Mouse (Mus musculus): ENCODE results near the gene Dusp16. TPM values are rescaled to one million over a fixed set of nuclear protein-coding genes. Genes with fewer than 3 reads are reported as not detected.

Dusp16 gene
- polyA plus RNA-seq, 1 experiment from 2014 or later = 5.2 TPM

DNA sequence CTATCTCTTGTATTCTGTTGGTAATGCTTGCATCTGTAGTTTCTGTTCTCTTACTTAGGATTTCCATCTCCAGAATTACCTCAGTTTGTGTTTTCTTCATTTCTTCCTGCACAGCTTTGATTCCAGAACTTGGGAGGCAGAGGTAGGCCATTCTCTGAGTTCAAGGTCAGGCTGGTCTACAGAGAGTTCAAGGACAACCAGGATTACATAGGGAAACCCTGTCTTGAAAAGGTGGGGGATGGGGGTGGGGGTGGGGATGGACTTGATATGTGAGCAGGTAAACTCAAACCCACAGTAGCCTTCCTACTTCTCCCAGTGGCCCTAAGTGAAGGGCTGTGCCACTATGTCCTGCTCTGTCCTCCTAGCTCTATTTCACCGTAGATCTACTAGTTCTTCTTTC lies 20.6 kb upstream of the Dusp16 start:
- 85% methylated on average over 1 of the region's 1 CpGs for WGBS
- H3K27ac ChIP-seq (replicated peaks) = no peak overlapping the region
- H3K36me3 ChIP-seq = no peaks in the 10 kb centered on the region
- H3K9me3 ChIP-seq (replicated peaks) = no peaks in the 10 kb centered on the region
- H3K27me3 ChIP-seq (replicated peaks) = no peaks in the 10 kb centered on the region
- H3K4me1 ChIP-seq = no peaks in the 10 kb centered on the region
- ATAC-seq (ENCODE audit: low FRiP score) = no peak
- no peak overlapping the region for H3K9ac ChIP-seq (replicated peaks)
- no peak overlapping the region for H3K4me3 ChIP-seq (replicated peaks)
- no peak overlapping the region for H3K4me2 ChIP-seq

DNA sequence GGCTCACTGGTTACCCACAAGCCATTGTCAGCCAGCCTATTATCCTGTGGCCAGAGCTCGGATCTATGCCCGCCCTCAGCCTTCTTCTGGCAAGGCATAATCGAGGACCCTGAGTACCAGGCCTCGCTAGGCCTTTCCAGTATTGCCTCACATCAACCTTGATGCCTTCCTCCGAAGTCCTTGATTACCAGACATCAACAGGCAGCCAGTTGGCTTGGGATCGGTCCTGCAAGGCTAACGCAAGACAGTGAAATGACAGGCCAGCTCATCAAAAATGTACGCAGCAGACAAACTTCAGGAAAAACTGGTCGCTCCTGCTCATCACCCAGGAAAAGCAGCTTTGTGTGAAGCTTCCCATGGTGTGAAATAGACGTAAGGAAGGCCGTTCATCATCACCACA lies 15.4 kb upstream of the Dusp16 start:
- H3K4me2 ChIP-seq = no peak overlapping the region
- no peak overlapping the region for H3K27ac ChIP-seq (replicated peaks)
- H3K27me3 ChIP-seq (replicated peaks) = no peaks in the 10 kb centered on the region
- no peak for ATAC-seq (ENCODE audit: low FRiP score)
- H3K9ac ChIP-seq (replicated peaks) = no peak overlapping the region
- no peaks in the 10 kb centered on the region for H3K9me3 ChIP-seq (replicated peaks)
- WGBS = 89% methylated on average over 11 of the region's 11 CpGs
- H3K4me3 ChIP-seq (replicated peaks) = no peak overlapping the region
- H3K4me1 ChIP-seq = no peaks in the 10 kb centered on the region
- H3K36me3 ChIP-seq = no peaks in the 10 kb centered on the region

DNA sequence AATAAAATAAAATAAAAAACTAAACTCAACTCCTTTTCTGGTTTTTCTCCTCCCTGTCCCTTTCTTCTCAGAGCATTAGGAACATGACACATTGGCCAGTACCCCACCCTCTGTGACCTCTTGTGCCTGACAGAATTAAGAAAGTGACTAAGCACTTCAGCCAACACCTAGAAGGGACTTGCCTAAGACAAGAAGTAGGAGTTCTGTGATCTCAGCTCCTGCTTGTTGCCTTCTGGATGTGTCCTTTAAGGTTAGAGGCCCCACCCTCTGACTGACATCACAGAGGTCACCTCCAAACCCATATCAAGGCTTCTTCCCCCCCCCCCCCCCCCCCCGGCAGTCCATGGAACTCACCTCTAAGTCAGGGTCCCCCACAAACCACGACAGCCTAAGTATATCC lies 14.7 kb upstream of the Dusp16 start:
- no peak for ATAC-seq (ENCODE audit: low FRiP score)
- H3K9me3 ChIP-seq (replicated peaks) = no peaks in the 10 kb centered on the region
- no peak overlapping the region for H3K4me3 ChIP-seq (replicated peaks)
- no peak overlapping the region for H3K4me2 ChIP-seq
- 69% methylated on average over 1 of the region's 2 CpGs for WGBS
- no peaks in the 10 kb centered on the region for H3K4me1 ChIP-seq
- no peaks in the 10 kb centered on the region for H3K27me3 ChIP-seq (replicated peaks)
- H3K36me3 ChIP-seq = no peaks in the 10 kb centered on the region
- H3K27ac ChIP-seq (replicated peaks) = no peak overlapping the region
- no peak overlapping the region for H3K9ac ChIP-seq (replicated peaks)

DNA sequence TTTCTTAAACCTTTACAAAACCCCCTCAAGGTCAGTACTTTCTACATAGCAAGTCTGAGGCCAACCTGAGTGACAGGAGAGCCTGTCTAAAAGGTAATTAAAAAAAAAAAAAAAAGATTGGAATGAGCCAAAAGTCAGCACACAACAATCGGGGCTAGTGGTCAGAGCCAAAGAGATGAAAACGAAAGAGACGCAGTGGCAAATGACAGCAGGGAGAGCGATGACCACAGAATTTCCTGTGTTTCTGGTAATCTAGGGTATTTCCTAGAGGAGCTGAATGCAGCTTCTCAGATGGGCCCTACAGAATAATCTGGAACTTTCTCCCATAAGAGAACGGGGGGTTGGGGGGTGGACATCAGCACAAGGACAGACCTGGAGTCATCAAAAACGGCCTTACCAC lies 13.7 kb upstream of the Dusp16 start:
- WGBS = 89% methylated on average over 6 of the region's 6 CpGs

DNA sequence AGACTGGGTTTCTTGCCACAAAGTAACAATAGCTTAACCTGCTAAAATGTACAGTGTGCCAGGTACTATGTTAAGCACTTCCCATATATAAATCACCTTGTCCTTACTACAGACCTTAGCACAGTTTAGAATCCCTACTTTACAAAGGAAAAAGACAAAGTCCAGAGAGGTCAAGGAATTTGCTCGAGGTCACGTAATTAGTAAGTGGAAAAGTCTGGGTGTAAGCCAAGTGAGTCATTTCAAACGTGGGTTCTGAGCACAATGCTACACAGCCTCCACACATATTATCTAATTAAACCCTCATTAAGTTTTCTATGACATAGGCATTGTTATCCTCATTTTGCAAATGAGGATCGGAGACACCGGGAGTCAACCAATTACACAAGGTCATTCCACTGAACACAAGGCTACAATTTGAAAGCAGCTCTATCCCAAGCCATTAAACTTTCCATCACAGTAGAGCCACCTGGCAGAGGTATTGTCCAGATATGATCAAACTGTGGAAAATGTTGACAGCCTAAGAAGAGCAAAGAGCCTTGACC lies 12.4 kb upstream of the Dusp16 start:
- Histone ChIP-seq H3K4me2 (no peak overlapping the region), H3K4me1 (no peaks in the 10 kb centered on the region), H3K9ac (replicated peaks) (no peak overlapping the region), H3K36me3 (no peaks in the 10 kb centered on the region), H3K27ac (replicated peaks) (no peak overlapping the region), H3K9me3 (replicated peaks) (no peaks in the 10 kb centered on the region), H3K4me3 (replicated peaks) (no peak overlapping the region), H3K27me3 (replicated peaks) (no peaks in the 10 kb centered on the region)
- WGBS = 72% methylated on average over 5 of the region's 5 CpGs
- ATAC-seq (ENCODE audit: low FRiP score) = no peak

More for the DNA sequence above, 13.7 kb upstream of the Dusp16 start:
- Histone ChIP-seq H3K4me3 (replicated peaks) (no peak overlapping the region), H3K27me3 (replicated peaks) (no peaks in the 10 kb centered on the region), H3K36me3 (no peaks in the 10 kb centered on the region), H3K9me3 (replicated peaks) (no peaks in the 10 kb centered on the region), H3K27ac (replicated peaks) (no peak overlapping the region), H3K4me1 (no peaks in the 10 kb centered on the region), H3K4me2 (no peak overlapping the region), H3K9ac (replicated peaks) (no peak overlapping the region)
- no peak for ATAC-seq (ENCODE audit: low FRiP score)

DNA sequence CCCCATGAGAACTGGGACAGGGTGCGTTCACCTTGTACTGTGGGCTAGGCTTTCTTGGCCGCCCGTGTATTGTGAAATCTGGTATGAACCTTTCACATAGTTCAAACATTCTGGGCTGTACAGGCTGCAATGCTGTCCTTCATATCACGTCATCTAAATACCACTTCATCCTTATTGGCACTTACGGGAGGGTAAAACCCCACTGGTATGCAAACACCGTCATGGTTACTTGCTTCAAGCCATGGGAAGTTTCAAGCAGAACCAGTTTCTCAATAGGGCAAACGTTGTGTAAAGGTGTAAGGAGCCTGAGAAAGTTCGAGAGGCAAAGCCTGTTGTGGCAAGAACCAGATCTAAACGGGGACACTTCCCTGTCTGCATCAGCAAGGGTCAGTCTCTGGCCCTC lies 10.2 kb upstream of the Dusp16 start:
- WGBS = 90% methylated on average over 9 of the region's 9 CpGs

DNA sequence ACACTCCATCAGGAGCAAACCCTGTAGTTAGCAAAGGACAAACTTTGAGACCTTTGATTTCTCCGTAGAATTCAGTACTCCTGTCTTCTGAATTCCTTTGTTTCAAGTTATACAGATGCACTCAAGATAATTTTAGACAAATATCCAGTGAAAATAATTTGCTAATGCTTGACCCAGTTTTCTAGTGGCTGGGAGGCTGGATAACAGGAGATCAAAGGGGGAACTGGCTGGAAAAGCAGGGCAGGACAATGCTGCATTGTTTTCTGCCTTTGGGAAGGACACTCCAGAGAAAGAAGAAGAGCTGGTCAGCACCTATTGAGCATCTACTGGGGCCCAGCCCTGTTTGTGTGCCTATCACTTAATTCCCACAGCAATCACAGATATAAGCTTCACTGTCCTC lies 9.1 kb upstream of the Dusp16 start:
- Histone ChIP-seq H3K9me3 (replicated peaks) (no peaks in the 10 kb centered on the region), H3K4me2 (no peak overlapping the region), H3K27ac (replicated peaks) (no peak overlapping the region), H3K9ac (replicated peaks) (no peak overlapping the region), H3K4me1 (no peaks in the 10 kb centered on the region), H3K36me3 (no peaks in the 10 kb centered on the region), H3K27me3 (replicated peaks) (no peaks in the 10 kb centered on the region), H3K4me3 (replicated peaks) (no peak overlapping the region)
- ATAC-seq (ENCODE audit: low FRiP score) = no peak
- WGBS = 68% methylated on average over 1 of the region's 1 CpGs

More for the DNA sequence above, 10.2 kb upstream of the Dusp16 start:
- Histone ChIP-seq H3K4me2 (no peak overlapping the region), H3K9me3 (replicated peaks) (no peaks in the 10 kb centered on the region), H3K27me3 (replicated peaks) (no peaks in the 10 kb centered on the region), H3K4me1 (no peaks in the 10 kb centered on the region), H3K9ac (replicated peaks) (no peak overlapping the region), H3K4me3 (replicated peaks) (no peak overlapping the region), H3K27ac (replicated peaks) (no peak overlapping the region), H3K36me3 (no peaks in the 10 kb centered on the region)
- no peak for ATAC-seq (ENCODE audit: low FRiP score)

DNA sequence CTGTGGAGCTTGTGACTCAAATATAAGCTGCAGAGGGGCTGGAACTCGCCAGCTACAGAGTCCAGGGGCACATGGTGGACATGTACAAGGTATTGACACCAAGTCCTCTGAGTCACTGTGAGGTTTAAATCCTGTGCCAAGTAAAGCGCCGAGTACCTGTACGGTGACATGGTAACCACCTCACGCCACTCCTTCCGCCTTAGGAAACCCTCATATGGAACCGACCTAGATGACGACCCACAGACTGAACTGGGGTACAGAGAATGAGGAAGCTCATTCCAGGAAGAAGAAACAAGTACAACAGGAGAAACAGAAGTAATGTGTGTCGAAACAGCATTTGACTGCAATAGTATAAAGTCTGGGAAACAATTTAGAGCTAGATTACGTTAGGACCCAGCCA lies 3.9 kb upstream of the Dusp16 start:
- no peak overlapping the region for H3K27ac ChIP-seq (replicated peaks)
- H3K27me3 ChIP-seq (replicated peaks) = 0 out of 2 replicates have a peak, but pooled peaks cover 4% of the 10 kb centered on the region
- no peaks in the 10 kb centered on the region for H3K9me3 ChIP-seq (replicated peaks)
- H3K4me2 ChIP-seq = no peak overlapping the region
- no peaks in the 10 kb centered on the region for H3K36me3 ChIP-seq
- peaks cover 15% of the 10 kb centered on the region for H3K4me1 ChIP-seq
- no peak overlapping the region for H3K9ac ChIP-seq (replicated peaks)
- no peak overlapping the region for H3K4me3 ChIP-seq (replicated peaks)
- ATAC-seq (ENCODE audit: low FRiP score) = no peak
- 90% methylated on average over 10 of the region's 10 CpGs for WGBS

DNA sequence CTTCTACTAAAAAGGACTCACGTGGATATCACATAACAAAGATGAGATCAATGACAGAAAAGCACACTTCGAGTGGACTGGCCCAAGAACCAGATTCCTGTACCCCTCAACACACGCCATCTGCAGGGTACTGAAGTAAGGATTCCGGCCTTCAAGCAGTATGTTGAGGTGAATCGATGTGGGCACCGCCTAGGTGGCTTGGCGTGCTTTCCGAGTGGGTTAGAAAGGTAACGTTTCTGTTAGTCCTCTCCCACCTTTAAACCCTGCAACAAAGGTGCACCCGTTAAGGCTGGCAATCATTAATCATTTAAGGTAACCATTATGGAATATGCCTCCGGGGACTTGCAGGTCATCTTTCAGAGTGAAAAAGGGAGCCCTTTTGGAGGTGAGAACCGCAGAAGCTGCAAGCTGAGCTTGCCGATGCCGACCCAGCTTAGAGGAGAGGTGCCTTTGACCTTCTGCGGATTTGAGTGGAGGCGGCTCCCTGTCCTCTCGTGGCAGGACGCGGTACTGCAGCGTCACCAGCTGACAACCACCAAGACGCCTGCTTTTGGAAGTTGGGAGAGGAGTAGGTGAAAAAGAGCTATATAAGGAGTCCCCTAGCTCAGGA lies 1.6 kb upstream of the Dusp16 start:
- Histone ChIP-seq H3K27me3 (replicated peaks) (0 out of 2 replicates have a peak, but pooled peaks cover 4% of the 10 kb centered on the region), H3K9ac (replicated peaks) (0 out of 2 replicates have a peak overlapping the region, but pooled peaks have one; percentile 10), H3K4me1 (peaks cover 18% of the 10 kb centered on the region), H3K9me3 (replicated peaks) (no peaks in the 10 kb centered on the region), H3K27ac (replicated peaks) (no peak overlapping the region), H3K36me3 (no peaks in the 10 kb centered on the region), H3K4me3 (replicated peaks) (peak overlapping the region; percentile 22; the same call in 1 of the 2 replicates), H3K4me2 (peak overlapping the region; percentile 52)
- no peak for ATAC-seq (ENCODE audit: low FRiP score)
- WGBS = 15% methylated on average over 21 of the region's 21 CpGs

DNA sequence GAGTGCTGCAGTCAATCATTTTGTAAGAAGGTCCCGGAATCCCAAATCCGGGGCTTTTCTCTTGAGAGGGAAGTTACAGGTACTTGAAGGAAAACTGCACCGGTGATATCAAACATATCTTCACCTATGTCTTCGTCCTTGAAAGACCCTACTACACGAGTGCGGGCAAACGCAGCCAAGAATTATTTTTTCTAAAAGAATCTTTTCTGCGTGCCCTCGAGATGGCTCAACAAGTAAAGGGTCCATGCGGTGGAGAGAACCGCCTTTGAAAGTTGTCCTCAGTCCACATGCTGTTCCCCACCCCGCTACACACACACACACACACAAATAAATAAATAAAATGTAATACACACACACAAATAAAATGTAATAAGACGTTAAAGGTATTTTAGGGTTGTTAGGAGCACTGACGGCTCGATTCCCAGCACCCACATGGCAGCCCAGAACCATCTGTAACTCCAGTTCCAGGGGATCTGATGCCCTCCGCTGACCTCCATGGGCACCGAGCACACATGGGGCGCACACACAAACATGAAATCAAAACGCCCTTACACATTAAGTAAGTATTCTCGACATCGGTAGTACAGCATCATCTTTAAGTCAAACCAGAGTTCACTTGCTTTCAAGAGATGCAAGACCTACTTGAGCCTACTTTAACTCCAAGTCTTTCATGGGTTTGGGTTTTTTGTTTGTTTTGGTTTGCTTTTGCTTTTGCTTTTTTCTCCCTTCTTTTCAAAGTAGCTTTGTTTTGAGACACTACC lies 801 bp upstream of the Dusp16 start:
- no peaks in the 10 kb centered on the region for H3K36me3 ChIP-seq
- peak overlapping the region; percentile 69 for H3K9ac ChIP-seq (replicated peaks)
- H3K27me3 ChIP-seq (replicated peaks) = 0 out of 2 replicates have a peak, but pooled peaks cover 4% of the 10 kb centered on the region
- H3K27ac ChIP-seq (replicated peaks) = 0 out of 2 replicates have a peak overlapping the region, but pooled peaks have one; percentile 45
- H3K4me2 ChIP-seq = peak overlapping the region; percentile 92
- no peaks in the 10 kb centered on the region for H3K9me3 ChIP-seq (replicated peaks)
- H3K4me3 ChIP-seq (replicated peaks) = peak overlapping the region; percentile 64
- 48% methylated on average over 21 of the region's 21 CpGs for WGBS
- ATAC-seq (ENCODE audit: low FRiP score) = peak; percentile 18; the same call in 1 of the 2 replicates
- H3K4me1 ChIP-seq = peaks cover 18% of the 10 kb centered on the region

DNA sequence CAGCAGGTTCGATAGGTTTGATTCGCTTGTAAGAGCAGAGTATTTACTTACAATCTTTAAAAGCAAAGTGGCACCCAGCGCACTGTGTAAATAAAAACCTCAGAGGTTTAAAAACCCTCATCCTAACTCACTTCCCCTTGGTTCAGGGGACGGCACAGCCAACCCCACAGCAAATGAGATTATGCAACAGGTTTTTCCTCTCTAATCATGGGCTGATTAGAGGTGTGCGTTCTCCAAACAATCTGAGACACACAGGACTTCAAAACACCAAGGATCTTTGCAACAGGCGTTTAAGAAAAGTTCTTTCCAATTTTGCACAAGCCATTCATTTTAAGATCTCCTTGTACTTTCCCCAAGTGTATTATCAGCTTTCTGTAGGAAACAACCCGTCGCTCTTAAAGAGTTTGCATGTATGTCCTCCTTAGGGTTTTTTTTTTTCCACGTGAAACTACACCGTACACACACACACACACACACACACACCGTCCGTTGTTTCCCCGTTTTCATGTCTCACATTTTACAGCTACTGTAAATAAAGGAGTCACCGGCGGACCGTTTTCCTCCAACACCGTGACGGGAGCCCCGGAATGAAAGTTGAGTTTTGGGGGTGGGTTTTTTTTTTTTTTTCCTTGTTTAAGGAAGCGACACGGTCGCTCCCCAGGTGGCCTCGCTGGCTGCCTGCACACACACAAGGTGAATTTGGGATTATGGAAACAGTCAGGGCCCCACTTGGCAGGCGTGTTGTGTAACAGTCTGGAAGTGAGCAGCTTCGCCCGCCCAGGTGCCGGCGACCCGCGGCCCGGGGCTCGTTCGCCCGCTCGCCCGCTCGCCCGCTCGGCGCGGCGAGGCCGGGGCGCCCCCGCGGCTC lies 940 bp downstream of the Dusp16 start:
- peak; percentile 9; the same call in 1 of the 2 replicates for ATAC-seq (ENCODE audit: low FRiP score)
- H3K4me1 ChIP-seq = peaks cover 18% of the 10 kb centered on the region
- H3K4me2 ChIP-seq = peak overlapping the region; percentile 92
- no peaks in the 10 kb centered on the region for H3K36me3 ChIP-seq
- H3K9me3 ChIP-seq (replicated peaks) = no peaks in the 10 kb centered on the region
- H3K9ac ChIP-seq (replicated peaks) = peak overlapping the region; percentile 69
- H3K27me3 ChIP-seq (replicated peaks) = 0 out of 2 replicates have a peak, but pooled peaks cover 4% of the 10 kb centered on the region
- peak overlapping the region; percentile 64 for H3K4me3 ChIP-seq (replicated peaks)
- H3K27ac ChIP-seq (replicated peaks) = peak overlapping the region; percentile 82
- WGBS = 1% methylated on average over 33 of the region's 46 CpGs
